Mouse (Mus musculus) testis, postnatal 10 days (tissue): ENCODE measurements at regions not wholly inside any gene's neighbourhood (a gene's known extent, or its start where the extent isn't known, plus 50 kb on each side); places are given as distances from the start of the nearest gene placed in this dataset.
"Not testable (repeated sequence)": the region's sequence is repeated elsewhere in the genome, so short reads cannot be mapped to it uniquely, and the experiment has no call there.

ENCODE experiments used
- DNase-seq: peaks from one replicate; pipeline ENCODE4 v3.0.0; 2021; ENCODE audit warnings: low spot score

DNA sequence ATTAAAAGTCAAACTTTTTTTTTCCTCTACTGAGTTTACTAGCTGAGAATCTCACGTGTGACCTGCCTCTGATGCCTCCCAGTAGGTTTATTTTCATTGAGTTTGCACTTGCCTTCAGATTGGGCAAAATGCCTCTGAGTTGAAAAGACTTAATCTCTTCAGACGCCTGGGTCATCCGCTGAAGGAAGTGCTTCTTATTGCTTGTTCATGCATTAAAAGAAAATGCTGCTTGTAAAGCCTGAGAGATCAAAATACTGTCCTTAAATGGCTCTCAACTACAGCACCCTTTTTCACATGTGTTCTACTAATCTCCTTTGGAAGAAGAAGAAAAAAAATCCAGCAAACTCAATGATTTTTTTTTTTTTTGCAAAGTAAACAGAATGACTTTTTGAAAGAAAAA lies 351.5 kb downstream of the Kcnh5 start:
- no peak for DNase-seq

DNA sequence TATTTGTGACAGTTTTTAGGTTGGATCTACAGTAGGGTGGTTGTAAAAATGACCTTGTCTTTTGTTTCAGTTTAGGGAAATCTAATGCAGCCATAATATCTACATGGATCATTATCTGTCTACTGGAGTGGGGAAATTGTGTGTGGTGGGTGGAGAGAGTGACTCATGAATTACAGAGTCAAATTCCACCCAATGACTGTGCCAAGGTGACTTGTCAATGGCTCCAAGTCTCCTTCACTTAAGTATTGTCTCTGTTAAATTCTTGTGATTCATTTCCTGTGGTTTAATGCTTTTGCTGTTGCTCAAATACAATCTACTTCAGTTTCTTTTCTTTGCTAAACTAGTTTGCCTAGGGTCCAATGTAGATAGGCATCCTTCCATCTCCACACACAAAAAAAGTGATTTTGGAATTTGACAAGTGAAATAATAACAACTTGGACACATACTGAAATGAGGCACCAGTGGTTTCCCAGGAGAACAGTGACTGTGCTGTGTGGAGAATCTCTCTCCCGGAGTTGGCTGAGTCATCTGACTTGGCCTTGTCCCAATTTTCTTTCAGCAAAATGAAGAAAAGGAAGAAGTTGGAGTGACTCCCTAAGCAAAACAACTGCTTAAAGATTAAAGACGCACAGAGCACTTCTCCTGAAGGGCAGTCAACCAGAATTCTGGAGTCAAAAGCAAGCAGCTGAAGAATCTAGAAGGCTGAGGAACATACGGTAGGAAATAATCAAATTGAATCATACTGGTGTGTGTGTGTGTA lies 352.2 kb downstream of the Kcnh5 start:
- peak; percentile 42 for DNase-seq

DNA sequence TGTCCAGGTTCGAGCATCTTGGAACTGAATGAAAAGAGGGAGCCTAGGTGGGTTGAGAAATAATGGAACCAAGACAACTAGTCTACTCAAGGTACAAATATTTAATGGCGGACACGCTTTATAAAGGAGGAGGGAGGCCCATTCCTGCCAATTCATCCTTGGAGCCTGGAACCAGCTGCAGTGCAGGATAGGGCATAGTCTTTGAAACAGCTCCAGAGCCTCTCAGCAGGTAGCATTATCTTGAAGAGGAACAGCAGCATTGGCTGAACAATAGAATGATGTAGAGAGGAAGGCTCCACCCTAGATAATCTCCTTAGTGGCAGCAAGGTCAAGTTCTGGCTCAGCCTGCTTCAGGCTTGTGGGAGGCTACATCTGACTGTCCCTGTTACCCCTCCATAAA lies 361.0 kb downstream of the Kcnh5 start:
- DNase-seq: not testable (repeated sequence)

DNA sequence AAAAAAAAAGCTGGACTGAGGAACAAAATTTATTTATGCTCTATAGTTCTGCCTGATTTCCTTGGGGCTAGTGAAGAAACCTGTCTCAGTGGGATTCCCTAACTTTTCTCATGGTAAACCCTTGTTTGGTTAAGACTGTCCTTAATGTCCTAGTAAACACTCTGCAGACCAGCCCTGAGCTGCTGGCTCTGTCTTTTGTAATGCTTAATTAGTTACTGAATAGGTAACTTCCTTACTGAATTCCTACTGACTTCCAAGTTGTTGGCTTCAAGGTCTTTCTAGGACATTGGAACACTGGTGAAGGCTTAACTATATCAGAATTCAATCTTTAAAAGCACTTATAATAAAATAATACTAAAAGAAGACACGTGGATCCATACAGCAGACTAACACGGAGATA lies 368.6 kb downstream of the Kcnh5 start:
- not testable (repeated sequence) for DNase-seq

DNA sequence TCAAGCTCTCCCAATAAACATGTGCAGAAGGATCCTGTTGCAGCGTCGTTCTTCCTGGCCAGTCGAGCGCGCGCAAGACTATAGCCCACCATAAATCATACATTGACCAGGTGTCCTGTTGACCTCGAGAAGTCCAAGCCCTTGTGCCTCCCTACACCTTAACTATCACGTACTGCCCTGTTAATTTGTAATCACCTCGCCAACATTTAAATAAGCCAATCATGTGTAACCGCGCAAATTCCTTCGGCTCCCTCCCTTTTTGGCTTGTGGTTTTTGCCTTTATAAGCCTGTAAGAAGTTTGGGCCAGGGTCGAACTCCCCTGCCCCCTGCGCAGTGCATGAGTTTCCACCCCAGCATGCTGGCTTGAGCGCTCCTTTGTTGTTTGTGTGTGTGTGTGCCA lies 369.2 kb downstream of the Kcnh5 start:
- DNase-seq: not testable (repeated sequence)

DNA sequence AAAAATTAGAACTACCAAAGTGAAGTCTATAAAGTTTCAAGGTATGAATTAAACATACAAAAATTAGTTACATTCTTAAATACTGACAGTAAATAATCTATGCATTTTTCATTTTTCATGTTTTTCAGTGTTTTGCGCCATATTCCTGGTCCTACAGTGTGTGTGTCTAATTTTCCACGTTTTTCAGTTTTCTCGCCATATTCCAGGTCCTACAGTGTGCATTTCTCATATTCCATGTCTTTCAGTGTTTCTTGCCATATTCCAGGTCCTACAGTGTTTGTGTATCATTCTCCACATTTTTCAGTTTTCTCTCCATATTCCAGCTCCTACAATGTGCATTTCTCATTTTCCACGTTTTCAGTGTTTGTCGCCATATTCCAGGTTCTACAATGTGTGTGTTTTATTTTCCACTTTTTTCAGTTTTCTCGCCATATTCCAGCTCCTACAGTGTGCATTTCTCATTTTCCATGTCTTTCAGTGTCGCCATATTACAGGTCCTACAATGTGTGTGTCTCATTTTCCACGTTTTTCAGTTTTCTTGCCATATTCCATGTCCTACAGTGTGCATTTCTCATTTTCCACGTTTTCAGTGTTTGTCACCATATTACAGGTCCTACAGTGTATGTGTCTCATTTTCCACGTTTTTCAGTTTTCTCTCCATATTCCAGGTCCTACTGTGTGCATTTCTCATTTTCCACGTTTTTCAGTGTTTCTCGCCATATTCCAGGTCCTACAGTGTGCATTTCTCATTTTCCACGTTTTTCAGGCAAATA lies 373.2 kb downstream of the Kcnh5 start:
- DNase-seq: peak; percentile 86

DNA sequence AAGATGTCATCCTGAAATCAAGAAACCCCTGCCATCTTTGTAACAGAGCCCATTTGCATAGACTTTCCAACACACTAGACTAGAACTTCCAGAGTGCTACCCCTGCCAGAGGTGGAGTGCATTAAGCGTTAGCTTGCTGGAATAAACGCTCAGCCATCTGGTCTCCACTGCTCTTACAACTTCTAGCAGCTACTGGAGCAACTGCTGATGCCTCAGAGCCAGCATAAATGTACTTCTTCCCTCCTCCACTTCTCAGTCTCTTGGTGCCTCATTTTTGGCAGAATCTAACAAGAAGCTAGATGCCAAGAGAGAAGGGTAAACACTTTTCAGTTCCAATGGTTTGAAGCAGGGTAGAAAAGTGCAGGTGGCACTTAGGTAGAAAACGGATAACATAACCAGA lies 385.1 kb downstream of the Kcnh5 start:
- DNase-seq: no peak

DNA sequence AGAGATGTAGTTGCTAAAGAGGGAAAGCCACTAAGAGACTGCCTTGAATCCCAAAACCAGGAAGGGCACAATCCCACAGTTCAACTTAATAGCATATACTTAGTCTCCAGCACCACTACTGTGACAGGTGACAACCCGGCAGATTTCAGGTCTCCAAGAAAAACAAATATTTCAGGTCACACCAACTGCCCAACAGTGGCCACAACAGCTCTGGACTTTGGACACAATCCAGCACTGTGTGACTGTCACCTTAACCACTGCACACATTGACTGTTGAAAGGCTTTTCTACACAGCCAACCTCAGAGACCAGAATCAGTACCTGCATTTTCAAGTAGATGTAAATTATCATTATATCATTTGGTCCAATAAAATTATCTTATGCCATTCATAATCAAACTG lies 414.8 kb downstream of the Kcnh5 start:
- no peak for DNase-seq

DNA sequence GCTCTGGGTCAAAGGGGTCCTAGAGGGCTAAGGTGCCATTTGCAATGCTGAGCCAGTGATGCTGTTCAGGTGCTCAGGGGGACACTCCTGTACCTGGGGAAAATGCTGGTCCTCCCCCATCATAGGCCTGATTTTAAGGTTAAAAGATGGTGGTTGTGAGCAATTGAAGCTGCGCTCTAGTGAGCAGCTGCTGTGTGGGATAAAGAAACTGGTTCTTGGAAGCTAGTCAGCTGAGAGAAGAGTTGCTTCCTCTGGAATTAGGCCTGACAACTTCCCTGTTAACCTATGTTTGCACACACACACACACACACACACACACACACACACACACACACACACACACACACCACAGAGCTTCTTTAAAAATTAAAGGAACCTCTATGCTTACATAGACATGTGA lies 428.9 kb upstream of the Gm11042 start:
- DNase-seq: no peak

DNA sequence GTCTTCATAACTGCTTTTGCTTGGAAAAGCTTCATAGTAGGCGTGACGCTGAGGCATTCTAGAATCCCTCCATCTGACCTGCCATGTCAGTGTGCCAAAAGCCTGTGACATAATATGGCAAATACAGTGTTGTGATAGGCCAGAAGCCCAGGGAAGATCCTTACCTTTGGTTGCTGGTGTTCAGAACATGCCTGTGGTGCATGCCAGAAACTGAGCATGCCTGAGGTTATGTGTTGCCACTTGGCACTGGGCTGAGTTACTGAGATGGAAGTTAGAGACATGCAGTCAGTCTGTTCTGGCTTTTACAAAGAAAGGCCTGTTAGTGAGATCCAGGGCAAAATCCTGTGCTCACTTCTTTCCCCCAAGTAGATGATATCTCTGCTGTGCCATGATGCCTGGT lies 412.7 kb upstream of the Gm11042 start:
- no peak for DNase-seq

DNA sequence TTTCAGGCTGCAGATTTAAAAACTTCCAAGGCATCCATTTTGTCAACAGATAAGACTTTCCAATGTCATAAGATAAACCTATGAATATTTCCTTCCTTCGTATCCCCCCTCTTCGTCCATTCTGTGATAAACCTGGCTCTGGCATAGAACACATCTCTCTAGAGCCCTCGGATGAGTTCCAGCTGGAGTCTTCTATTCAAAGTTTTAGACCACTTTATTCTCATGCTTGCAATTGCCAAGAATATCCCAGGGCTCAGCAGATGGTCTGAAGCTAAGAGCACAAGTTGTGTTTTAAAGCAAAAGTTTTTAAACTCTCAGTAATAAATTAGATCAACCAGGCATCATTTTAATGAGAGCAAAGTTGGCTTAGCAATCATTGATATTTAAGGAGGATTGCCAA lies 363.0 kb upstream of the Gm11042 start:
- no peak for DNase-seq

DNA sequence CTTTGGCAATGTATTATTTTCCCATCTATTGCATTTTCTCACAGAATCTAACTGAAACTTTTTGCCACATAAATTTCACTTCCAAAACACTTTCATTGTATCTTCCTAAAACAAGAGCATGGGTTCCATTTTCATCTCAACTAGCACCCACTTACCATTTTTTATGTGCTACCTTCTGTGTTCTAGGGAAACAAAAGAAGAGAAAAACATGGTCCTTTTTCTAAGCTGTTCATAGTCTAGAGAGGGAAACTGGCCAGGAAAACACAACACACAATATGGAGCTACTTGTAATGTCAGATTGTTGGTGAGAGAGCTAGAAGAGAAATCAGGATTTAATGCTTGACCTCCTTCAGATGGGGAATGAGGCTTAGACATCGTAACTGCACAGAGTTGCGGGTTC lies 361.6 kb upstream of the Gm11042 start:
- DNase-seq: no peak

DNA sequence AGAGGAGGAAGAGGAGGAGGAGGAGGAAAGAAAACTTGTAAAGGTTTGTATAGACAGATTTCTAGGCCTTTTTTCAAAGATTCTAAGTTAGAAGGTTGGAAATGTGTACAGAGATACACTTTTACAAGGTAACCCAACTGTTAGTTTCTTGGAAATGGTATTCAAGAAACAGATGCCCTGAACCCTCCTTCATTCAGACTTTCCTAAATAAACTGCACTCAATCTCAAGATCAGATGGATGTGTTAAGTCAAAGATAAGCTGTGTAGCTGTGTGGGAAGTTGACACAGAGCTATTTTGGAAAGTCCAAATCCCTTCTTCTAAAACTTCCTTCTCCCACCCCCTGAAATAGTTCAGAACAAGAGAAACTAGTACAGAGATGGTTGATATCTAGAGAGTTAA lies 342.2 kb upstream of the Gm11042 start:
- DNase-seq: no peak

DNA sequence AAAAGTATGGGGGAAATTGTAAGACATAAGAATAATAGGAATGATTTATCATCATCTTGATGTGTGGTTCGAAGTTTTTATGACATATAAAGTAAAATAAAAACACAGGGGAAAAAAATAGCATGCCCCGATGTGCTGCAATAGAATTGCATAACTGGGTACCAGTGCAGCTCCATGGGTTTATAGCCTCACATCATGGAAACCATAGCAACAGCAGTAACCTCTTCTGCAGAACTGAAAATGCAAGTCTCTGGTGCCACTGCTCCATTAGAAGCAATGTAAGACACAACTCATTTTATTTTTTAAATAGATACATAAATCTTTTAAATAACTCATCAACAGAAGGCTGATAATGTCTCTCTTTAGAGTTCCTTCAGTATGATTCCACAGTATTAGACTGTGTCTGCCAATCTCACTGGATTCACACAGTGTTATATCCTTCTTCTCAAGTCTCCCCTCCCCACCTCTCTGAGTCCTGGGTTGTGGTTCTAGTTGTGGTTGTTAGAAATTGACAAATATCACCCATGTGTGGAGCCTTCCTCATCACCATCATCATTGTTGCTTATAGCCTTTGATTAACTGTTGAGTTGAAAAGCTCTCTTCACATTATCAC lies 340.9 kb upstream of the Gm11042 start:
- no peak for DNase-seq

DNA sequence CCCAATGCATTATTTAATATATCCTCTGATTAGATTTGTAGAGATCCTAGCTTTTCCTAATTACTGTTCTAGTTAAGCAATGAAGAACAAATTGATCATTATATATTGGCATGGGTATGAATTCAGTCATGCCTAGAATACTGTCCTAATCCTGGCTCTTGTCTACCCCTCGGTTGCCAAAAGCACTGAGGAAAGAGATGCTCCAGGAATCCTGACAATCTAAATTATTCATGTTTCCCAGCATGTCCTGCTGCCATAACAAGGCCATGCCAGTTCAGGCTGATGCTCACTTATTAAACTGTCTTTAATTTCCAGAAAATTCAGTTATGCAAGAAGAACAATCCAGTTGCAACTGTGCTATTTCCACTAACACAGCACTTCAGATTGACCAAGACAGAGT lies 335.1 kb upstream of the Gm11042 start:
- no peak for DNase-seq

DNA sequence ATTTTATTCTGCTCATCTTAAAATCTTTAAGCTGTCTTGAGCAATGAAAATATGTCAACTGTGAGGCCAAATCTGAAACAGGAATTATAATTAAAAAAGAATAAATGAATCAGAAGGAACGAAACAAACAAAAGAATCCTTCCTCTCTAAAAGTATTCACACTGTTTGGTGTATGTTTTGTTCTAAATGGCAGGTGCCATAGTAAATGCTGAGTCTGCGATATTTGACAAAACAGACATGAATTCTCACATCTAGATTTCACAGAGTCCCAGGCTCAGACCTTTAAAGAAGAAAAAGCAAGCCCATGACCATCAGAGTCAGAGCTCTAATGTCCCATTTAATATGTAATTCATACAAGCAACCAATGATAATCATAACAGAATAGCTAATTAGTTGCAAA lies 316.6 kb upstream of the Gm11042 start:
- DNase-seq: no peak

DNA sequence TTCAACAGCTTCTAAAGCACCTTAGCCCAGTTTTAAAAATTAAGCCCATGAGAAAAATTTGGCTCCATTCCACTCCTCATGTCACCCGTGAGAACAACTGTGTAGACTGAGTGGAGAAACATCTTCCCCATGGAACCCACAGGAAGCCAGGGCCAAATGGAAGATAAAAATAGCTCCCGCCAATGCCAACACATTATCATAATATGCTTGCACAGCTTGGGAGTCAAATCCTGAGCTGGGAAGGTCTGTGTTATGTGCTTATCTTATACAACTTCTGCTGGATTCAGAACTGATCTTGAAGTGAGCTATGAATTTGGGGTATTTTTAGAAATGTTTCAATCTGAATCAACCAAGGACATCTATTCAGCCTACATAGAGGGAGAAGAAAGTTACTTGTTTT lies 279.0 kb upstream of the Gm11042 start:
- no peak for DNase-seq

DNA sequence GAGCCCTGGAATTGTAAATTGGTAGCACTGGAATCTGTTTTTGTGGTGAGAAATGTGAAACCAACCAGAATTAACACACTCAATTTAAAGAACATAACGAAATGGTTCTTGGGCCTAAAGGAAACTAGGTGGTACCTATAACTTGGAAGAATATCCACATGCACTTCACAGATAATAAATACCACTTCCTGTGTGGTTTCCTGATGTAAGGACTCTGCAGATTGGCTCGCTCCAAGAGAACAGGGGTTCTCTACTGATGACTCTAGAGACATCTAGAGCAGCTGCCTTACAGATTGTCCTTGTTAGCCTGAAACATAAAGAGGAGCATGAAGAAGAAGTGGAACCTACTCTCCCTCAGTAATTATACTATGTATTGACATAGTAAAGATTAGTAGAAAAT lies 238.4 kb upstream of the Gm11042 start:
- DNase-seq: no peak

DNA sequence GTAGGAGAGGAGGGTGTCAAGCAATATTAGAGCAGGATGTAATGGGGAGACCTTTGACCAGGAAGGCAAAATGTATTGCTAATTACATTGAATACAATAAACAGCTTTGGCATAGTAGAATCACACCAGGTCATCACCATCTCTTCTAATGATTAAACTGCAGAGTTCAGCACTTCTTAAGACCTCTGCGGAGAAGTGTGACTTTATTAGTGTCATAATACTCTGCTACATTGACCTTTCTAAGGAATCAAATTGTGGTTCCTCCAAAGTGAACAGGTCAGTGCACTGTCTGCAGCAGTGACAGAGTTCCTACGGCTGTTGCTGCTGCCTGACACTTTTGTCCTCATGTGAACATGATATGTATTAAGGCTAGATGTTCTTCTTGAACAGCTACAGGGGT lies 228.0 kb upstream of the Gm11042 start:
- DNase-seq: no peak

DNA sequence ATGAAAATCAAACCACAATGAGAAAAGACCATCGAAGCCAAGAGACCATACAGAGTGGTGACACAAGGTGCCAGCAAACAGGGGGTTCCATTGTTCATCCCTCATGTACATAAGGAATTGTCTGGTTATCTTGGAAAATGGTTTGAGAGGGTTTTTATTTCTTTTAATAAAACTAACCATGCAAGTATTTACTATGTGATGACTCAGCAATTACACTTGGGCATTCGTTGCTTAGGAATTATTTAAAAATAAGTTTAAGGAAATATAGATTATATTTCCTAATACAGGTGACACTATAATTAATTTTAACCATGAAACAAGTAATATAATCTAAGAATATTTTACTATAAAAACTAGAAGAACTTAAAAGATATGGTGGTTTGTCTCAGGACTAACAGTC lies 218.7 kb upstream of the Gm11042 start:
- no peak for DNase-seq

DNA sequence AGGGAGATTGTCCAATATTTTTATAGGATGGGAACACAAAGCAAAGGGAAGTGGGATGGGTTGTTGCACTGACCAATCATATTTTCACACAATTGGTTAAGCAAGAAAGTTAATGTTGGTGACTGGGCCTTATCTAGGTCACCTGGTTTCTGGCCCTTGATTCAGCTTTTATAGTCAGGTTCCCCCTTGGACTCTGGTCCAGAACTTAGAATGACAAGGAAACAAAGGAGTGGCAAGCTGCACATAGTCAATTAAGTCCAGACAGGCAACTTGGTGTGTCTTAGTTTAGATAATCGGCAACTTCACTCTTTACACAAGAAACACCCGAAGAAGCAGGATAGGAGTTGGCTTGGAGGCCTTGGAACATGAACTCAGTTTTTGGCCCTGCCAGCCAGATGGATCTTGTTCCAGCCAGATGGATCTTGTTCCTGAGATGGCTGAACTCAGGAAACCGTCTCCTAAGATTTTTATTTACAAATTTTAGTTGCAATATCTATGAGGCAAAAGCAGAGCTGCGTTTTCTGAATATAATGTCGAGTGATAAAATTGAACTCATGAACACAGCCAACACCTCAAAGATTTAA lies 212.9 kb upstream of the Gm11042 start:
- no peak for DNase-seq

DNA sequence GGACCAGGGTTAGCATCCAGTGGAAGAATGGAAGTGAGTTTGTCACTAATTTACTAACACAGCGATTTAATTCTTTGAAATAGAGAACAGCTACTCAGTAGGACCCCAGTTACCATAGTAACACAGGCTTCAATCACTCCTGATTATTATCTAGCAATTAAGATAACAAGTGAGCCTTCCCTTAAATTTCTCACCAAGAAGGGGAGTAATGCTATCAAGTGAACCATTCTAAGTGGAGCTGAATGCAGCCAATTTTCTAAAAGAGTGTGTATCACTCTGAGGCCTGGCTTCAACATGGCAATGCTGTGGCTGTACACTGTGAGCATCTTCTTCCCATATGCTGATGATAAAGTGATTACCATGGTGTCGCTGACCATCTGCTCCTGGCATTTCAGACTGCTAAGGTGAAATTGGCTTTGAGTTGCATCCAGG lies 211.0 kb upstream of the Gm11042 start:
- DNase-seq: no peak

DNA sequence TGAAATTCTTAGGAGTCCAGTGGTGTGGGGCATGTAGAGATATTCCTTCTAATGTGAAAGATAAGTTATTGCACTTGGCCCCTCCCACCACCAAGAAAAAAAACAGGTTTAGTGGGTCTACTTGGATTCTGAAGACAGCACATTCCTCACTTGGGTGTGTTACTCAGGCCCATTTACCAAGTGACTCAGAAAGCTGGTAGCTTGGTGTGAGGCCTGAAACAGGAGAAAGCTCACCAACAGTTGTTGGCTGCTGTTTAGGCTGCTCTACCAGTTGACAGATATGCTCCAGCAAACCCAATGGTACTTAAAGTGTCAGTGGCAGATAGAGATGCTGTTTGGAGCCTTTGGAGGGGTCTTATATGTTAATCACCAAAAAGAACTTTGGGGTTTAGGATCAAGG lies 207.8 kb upstream of the Gm11042 start:
- no peak for DNase-seq
